Mouse (Mus musculus) kidney, postnatal 10 days (tissue): Measurements from ENCODE around the gene Olfr523.
A peak's percentile ranks its signal among the peaks of the same experiment; 100 is the strongest.
"Not testable (repeated sequence)": the region's sequence is repeated elsewhere in the genome, so short reads cannot be mapped to it uniquely, and the experiment has no call there.

Source experiments
- DNase-seq: peaks from one replicate; pipeline ENCODE4 v3.0.0; 2021; ENCODE audit warnings: mixed read lengths

Gene Olfr523

DNA sequence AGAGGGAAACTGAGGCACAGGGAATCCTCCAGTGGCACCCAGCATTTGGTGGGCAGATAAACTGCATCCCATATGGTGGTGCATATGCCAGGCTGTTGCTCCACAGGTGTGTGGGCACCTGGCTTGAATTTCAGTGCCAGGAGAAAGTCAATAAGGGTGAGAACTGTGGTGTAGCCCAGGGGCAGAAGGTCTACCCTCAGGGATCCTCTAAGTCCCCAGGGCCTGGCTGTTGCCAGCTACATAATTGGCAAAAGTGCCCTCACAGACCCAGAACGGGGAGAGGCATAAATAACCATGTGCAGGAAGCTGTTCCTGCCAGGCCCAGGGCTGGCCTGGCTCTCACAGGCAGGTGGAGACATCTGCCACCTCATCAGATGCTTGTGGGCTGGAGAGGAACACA is at the start of gene Olfr523:
Gene Olfr523 (plus strand): TSS at position 282 of the 400 bp plus-strand sequence.
- DNase-seq, result no peak

DNA sequence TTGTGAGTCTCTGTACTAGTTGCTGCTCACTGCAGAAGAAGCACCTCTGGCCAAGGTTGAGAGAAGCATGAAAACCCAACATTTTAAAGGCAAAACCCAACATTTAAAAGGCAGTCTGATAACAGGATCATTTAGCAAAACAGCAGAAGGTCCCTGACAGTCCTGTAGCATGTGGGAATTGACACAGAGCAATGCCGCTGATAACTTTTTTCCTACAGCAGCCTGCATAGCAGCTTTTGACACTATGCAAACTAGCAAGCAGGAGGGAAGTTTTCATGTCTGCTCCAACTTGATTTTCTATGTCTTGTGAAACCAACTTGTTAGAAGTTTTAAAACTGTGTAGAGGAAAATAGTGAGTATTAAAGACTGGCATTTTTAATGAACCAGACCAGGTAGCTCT is 48.6 kb upstream of the Olfr523 start:
- no peak for DNase-seq

- peak; percentile 98 for DNase-seq
Observed at GRCm38 (mm10) chr7:140125278-140126021, 47.6 kb upstream of the Olfr523 start.

DNA sequence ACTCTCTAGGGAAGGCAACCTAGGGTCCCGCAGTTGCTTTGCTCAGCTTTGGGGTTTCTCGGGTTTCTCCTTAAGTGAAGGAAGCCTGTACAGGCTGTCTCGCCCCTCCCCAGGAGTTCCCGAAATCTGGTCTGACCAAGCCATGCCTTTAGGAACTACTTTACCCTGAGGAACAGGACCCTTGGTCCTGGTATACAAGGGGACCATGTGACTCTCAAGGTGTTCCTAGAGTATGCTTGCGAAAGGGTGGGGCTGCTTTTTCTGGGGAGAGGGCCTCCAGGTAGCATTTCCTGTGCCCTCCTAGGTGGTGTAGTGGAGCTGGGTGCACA is 47.0 kb upstream of the Olfr523 start:
- no peak for DNase-seq

DNA sequence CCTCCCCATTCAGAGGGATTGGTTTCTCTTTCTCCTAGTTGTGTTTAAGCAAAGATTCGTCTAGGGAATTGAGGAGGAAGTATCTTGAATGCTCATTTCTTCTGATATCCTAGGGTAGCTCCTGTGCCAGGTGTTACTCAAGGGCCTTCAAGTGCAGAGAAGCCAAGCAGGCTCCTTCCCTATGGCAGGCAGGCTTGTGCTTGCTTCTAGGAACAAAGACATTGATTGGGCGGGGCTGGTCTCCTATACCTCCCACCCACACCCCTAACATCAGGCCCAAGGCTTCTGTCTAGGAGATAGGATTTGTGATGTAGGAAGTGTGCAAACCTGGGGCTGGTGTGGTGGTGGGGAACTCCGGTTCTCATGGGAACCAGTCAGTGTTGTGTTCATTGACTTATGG is 46.1 kb upstream of the Olfr523 start:
- DNase-seq, result no peak

GRCm38 (mm10) chr7:140127911-140128310 is 45.1 kb upstream of the Olfr523 start:
- DNase-seq, result no peak

DNA sequence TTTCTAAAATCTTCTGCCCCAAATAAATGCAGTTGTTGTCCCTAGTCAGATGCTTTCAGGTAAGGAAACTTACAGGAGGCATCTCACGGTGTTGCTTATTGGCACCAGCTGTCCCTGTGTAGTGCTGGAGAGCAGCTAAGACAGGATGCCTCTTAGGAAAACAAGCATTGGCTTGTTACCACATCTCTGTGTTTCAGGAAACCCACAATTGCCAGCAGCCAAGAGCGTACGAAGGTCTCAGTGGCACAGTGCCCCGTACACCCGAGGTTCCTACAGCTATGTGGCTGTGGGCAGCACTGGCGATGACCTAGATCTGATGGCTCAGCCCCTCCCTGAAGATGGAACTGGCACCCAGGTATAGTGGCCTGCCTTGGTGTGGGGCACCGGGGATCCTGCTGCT is 40.8 kb upstream of the Olfr523 start:
- not testable (repeated sequence) for DNase-seq

DNA sequence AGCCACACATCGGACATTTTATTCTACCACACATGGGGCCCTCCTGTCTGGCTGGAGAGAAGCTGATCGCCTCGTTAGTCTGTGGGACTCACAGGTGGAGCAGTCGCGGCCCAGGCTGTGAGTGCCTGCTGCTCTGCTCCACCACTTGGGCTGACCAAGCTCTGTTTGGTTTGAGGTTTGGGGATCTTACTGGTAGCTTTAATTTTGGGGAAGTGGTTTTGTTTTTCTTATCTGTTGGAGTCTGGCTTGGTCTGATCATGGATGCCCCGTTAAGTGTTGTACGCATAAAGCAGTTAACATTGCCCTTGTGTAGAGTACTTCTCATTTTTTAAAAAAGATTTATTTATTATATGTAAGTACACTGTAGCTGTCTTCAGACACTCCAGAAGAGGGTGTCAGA is 39.0 kb upstream of the Olfr523 start:
- DNase-seq, result not testable (repeated sequence)

GRCm38 (mm10) chr7:140135106-140135770 is 37.8 kb upstream of the Olfr523 start:
- DNase-seq, result no peak

DNA sequence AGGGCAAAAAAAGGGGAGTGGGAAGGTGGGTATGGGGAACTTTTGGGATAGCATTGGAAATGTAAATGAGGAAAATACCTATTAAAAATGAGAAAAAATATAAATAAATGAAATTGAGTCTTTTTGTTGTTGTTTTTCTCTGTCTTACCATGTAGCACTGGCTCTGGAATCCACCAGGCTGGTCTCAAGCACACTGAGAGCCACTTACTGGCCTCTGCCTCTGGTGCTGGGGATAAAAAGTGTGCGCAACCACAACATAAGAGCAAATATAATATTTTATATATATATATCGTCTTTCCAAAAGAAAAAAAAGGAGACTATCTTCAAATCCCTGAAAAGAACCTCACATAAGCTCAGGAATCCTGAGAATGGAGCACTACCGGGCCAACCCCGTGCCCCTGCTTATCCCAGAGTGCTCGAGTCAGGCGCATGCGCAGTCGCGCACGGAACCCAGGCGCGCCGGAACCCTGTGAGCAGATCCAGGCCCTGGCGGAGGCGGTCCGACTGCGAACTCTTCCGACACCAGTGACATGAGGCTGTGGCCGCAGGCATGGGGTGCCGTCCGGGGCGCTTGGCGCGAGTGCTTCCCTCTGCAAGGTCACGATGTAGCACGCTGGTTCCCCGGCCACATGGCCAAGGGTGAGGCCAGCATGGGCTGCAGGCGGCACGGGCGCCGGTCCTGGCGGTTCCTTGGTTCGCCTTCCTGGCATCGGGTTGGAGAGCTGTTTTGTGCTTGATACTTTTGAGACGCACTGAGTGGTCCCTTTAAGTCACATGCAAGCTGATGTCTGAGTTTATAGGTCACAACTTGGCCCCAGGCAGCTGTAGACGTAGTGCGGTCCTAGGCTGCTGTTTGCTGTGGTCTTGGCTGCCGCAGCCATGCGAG is 35.6 kb upstream of the Olfr523 start, which contains the start of gene Mtg1:
Gene Mtg1 (plus strand): TSS at position 430 of the 886 bp plus-strand sequence.
- peak; percentile 97 for DNase-seq

- DNase-seq, result no peak
Observed at GRCm38 (mm10) chr7:140138021-140138310, 35.1 kb upstream of the Olfr523 start.

GRCm38 (mm10) chr7:140141350-140141749 is 31.7 kb upstream of the Olfr523 start:
- DNase-seq, result peak; percentile 81

- no peak for DNase-seq
Observed at GRCm38 (mm10) chr7:140144550-140144949, 28.5 kb upstream of the Olfr523 start.

GRCm38 (mm10) chr7:140153383-140153782 is 19.6 kb upstream of the Olfr523 start:
- DNase-seq, result peak; percentile 39

GRCm38 (mm10) chr7:140153829-140154217 is 19.2 kb upstream of the Olfr523 start:
- no peak for DNase-seq

DNA sequence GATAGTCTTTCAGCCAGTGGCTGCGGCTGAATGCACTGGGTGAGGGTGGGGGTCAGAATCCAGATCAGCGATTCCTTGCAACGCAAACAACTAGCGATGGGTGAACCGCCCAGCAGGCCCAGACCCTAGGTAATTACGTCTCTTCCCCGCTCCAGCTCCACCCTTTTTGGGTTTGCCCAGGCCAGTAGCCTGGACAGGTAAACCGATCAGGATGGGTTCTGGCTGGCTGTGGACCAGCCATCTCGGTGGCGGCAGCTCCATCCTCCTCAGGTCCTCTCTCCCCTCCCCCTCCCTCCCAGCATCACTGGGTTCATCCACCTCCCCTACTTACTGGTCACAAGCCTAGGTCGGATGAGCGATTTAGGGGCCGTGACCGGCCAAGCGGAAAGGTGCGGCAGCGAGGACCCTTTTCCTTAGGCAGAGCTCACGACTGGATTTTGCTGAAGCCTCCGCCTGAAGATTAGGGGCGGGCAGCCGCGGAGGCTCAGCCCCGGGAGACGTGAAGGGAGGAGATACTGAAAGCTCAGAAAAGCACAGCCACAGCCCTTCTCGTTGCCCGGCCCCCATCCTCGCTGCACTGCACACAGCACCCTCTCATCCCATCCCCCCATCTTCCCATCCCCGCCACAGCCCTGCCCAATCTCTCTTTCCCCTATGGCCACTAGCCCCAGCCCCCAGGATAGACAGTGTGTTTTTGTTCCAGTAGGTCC is 18.6 kb upstream of the Olfr523 start, which contains the start of gene Sprn:
Gene Sprn (minus strand): TSS at position 660 of the 710 bp plus-strand sequence.
- no peak for DNase-seq

GRCm38 (mm10) chr7:140160363-140160762 is 12.7 kb upstream of the Olfr523 start:
- DNase-seq, result no peak

- DNase-seq, result no peak
Observed at GRCm38 (mm10) chr7:140164664-140165063, 8.4 kb upstream of the Olfr523 start, which contains the start of gene Olfr522. Gene Olfr522, minus strand, starts transcription at chr7:140164764.

- no peak for DNase-seq
Observed at GRCm38 (mm10) chr7:140167950-140168349, 5.1 kb upstream of the Olfr523 start.

GRCm38 (mm10) chr7:140169386-140169785 is 3.6 kb upstream of the Olfr523 start:
- no peak for DNase-seq

GRCm38 (mm10) chr7:140170863-140171262 is 2.2 kb upstream of the Olfr523 start:
- DNase-seq, result no peak

DNA sequence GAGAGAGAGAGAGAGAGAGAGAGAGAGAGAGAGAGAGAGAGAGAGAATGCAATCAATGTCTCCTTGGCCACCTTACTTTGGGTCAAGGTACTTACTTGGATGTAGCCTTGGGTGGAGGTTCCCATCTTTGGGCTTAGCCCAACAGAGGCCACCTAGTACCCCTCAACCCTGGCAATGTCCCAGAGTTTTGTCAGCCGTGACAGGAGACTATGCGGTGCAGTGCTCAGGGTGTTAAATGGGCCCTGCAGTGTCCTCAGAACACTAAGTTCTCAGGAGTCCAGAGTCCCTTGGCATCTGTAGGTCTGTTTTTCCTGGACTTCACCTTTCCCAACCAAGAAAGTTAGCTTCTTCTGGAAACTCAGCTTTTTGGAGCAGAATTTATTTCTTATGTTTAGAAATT is 6.2 kb downstream of the Olfr523 start:
- peak; percentile 9 for DNase-seq

DNA sequence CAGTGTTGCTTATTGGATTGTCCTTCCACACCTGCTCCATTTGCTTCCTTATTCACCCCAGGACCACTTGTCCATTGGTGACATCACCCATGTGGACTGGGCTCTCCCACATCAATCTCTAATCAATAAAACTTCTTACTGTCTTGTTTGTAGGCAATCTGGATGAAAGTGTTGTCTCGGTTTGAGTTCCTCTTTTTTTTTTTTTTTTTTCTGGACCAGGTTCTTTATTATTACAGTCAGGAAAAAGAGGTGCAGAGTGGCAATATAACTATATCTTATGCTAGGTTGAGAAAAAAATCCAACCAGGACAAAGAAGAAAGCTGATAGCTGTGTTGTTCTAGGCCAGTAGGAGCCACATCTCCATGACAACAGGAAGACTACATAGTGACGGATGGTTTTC is 7.7 kb downstream of the Olfr523 start:
- no peak for DNase-seq
